In genomic region chr11:58955143-58955867, GRCm38 (mm10) we compare ENCODE assay signal across 7 mouse cellular contexts. TPM values are rescaled to one million over a fixed set of nuclear protein-coding genes. Genes with fewer than 3 reads are reported as not detected.
DNase-seq lines count a peak whose midpoint lies in the region; ATAC-seq and TF ChIP-seq lines count a peak whose summit lies in the region.

No protein-coding gene starts in this region.

- peaks cover 9% of the 10 kb centered on the region for H3K36me3 ChIP-seq in hindbrain, embryonic 13.5 days
- peaks cover 7% of the 10 kb centered on the region for H3K36me3 ChIP-seq in stomach, embryonic 16.5 days (ENCODE audit: control insufficient read depth, insufficient read depth, low read length)

- peaks cover 4% of the 10 kb centered on the region; the same call in 1 of the 2 replicates for H3K4me1 ChIP-seq in cortical plate, adult 2 months (ENCODE audit: control insufficient read depth, insufficient read depth, low read length)
- H3K4me1 ChIP-seq in hindbrain, embryonic 13.5 days (replicated peaks) = peaks cover 63% of the 10 kb centered on the region
- H3K4me1 ChIP-seq in stomach, embryonic 16.5 days (ENCODE audit: control insufficient read depth, insufficient read depth, low read length) = peaks cover 32% of the 10 kb centered on the region

- H3K4me2 ChIP-seq in hindbrain, embryonic 13.5 days = peak overlapping the region; percentile 80
- H3K4me2 ChIP-seq in stomach, embryonic 16.5 days (ENCODE audit: low read depth, low read length) = peak overlapping the region; percentile 97

- under 1% methylated on average over 20 of the region's 20 CpGs for WGBS in hindbrain, embryonic 13.5 days
- WGBS in stomach, embryonic 16.5 days = 0% methylated on average over 20 of the region's 20 CpGs

- H3K27me3 ChIP-seq in hindbrain, embryonic 13.5 days = no peaks in the 10 kb centered on the region
- H3K27me3 ChIP-seq in stomach, embryonic 16.5 days (ENCODE audit: control insufficient read depth, insufficient read depth, low read length) = no peaks in the 10 kb centered on the region

- H3K27ac ChIP-seq in cortical plate, adult 2 months (ENCODE audit: insufficient read depth, low read length) = peak overlapping the region; percentile 95
- H3K27ac ChIP-seq in hindbrain, embryonic 13.5 days = peak overlapping the region; percentile 100
- H3K27ac ChIP-seq in stomach, embryonic 16.5 days (ENCODE audit: low read length) = peak overlapping the region; percentile 99

- no peaks in the 10 kb centered on the region for H3K9me3 ChIP-seq in hindbrain, embryonic 13.5 days
- no peaks in the 10 kb centered on the region for H3K9me3 ChIP-seq in stomach, embryonic 16.5 days (replicated peaks; ENCODE audit: control insufficient read depth, low read length)

- peak overlapping the region; percentile 94 for H3K9ac ChIP-seq in hindbrain, embryonic 13.5 days
- H3K9ac ChIP-seq in stomach, embryonic 16.5 days (ENCODE audit: low read length) = peak overlapping the region; percentile 82

- peak overlapping the region; percentile 76 for H3K4me3 ChIP-seq in cortical plate, adult 2 months (ENCODE audit: insufficient read depth, low read length)
- H3K4me3 ChIP-seq in hindbrain, embryonic 13.5 days = peak overlapping the region; percentile 96
- peak overlapping the region; percentile 61 for H3K4me3 ChIP-seq in stomach, embryonic 16.5 days (replicated peaks; ENCODE audit: low read length)

- no peak for TF ChIP-seq CTCF in cortical plate, adult 2 months (IDR thresholded peaks at IDR 0.05; ENCODE audit: extremely low read depth, insufficient read depth, low read length)

- DNase-seq in right cerebral cortex, postnatal 4 days = peak; percentile 25
- no peak for DNase-seq in right cerebral cortex, postnatal 14 days
- DNase-seq in lung, postnatal 10 days = peak; percentile 48
- DNase-seq in Muller cell, postnatal 12 days (ENCODE audit: inconsistent ontology term) = no peak

- TF ChIP-seq POLR2A in cortical plate, adult 2 months (IDR thresholded peaks at IDR 0.05; ENCODE audit: extremely low read depth, insufficient read depth, low read length) = no peak

- ATAC-seq in hindbrain, embryonic 13.5 days (ENCODE audit: low FRiP score) = no peak
- ATAC-seq in stomach, embryonic 16.5 days (ENCODE audit: insufficient read depth, low FRiP score) = peak; percentile 39; the same call in 1 of the 2 replicates

RNA-seq across cellular contexts. Expression of gene Hist3h2a, which starts 0.8 kb away (rescaled TPM):
- polyA plus RNA-seq in cortical plate, adult 2 months (2012; rRNA removed) = 40.1 and 42.8 TPM in 2 replicates
- polyA plus RNA-seq in hindbrain, embryonic 13.5 days (2015; fragmentation: Nextera tagmentation; extraction: Ambion mirVana) = 138 and 142 TPM in 2 replicates
- polyA plus RNA-seq in stomach, embryonic 16.5 days (2015; fragmentation: Nextera tagmentation; extraction: Ambion mirVana) = 28.1 and 33.0 TPM in 2 replicates

RNA-seq across cellular contexts. Expression of gene Trim17, which starts 0.8 kb away (rescaled TPM):
- polyA plus RNA-seq in cortical plate, adult 2 months (2012; rRNA removed) = 6.6 and 7.4 TPM in 2 replicates
- 1.6 TPM in 2 replicates for polyA plus RNA-seq in hindbrain, embryonic 13.5 days (2015; fragmentation: Nextera tagmentation; extraction: Ambion mirVana)
- polyA plus RNA-seq in stomach, embryonic 16.5 days (2015; fragmentation: Nextera tagmentation; extraction: Ambion mirVana) = 0.17 and 0.27 TPM in 2 replicates

RNA-seq across cellular contexts. Expression of gene Hist3h2ba, which starts 6.6 kb away (rescaled TPM):
- 101 and 112 TPM in 2 replicates for polyA plus RNA-seq in cortical plate, adult 2 months (2012; rRNA removed)
- 285 and 298 TPM in 2 replicates for polyA plus RNA-seq in hindbrain, embryonic 13.5 days (2015; fragmentation: Nextera tagmentation; extraction: Ambion mirVana)
- 44.0 and 50.7 TPM in 2 replicates for polyA plus RNA-seq in stomach, embryonic 16.5 days (2015; fragmentation: Nextera tagmentation; extraction: Ambion mirVana)

RNA-seq across cellular contexts. Expression of gene Rnf187, which starts 16.6 kb away (rescaled TPM):
- 567 and 588 TPM in 2 replicates for polyA plus RNA-seq in cortical plate, adult 2 months (2012; rRNA removed)
- polyA plus RNA-seq in hindbrain, embryonic 13.5 days (2015; fragmentation: Nextera tagmentation; extraction: Ambion mirVana) = 522 and 540 TPM in 2 replicates
- 113 TPM in 2 replicates for polyA plus RNA-seq in stomach, embryonic 16.5 days (2015; fragmentation: Nextera tagmentation; extraction: Ambion mirVana)

RNA-seq across cellular contexts. Expression of gene Trim11, which starts 22.6 kb away (rescaled TPM):
- 25.9 and 26.7 TPM in 2 replicates for polyA plus RNA-seq in cortical plate, adult 2 months (2012; rRNA removed)
- 20.8 and 21.8 TPM in 2 replicates for polyA plus RNA-seq in hindbrain, embryonic 13.5 days (2015; fragmentation: Nextera tagmentation; extraction: Ambion mirVana)
- polyA plus RNA-seq in stomach, embryonic 16.5 days (2015; fragmentation: Nextera tagmentation; extraction: Ambion mirVana) = 20.5 and 20.8 TPM in 2 replicates

Comparison
In these comparisons a context has a peak if more than half of its experiments do, and no peak if none do; other contexts are left out.
1. DNase-seq: peak in right cerebral cortex, postnatal 4 days (single experiment) and lung, postnatal 10 days (single experiment); none in right cerebral cortex, postnatal 14 days (single experiment) and Muller cell, postnatal 12 days (single experiment).
2. Peak in every context shown above with its lines, with median percentiles within 50 percentile points of each other: H3K27ac ChIP-seq and H3K4me3 ChIP-seq.